Mouse (Mus musculus): ENCODE measurements around the gene Sec14l5. TPM values are rescaled to one million over a fixed set of nuclear protein-coding genes. Genes with fewer than 3 reads are reported as not detected.
"Not testable (repeated sequence)": the region's sequence is repeated elsewhere in the genome, so short reads cannot be mapped to it uniquely, and the experiment has no call there.

The Sec14l5 gene
- total RNA-seq, 2 experiments from 2014 or later: 5.1 to 6.8 TPM

GRCm38 (mm10) chr16:5214126-5214525 is 67.2 kb downstream of the Sec14l5 start:
- DNase-seq (ENCODE audit: low spot score in 2 of 2): no peak

GRCm38 (mm10) chr16:5216686-5217085 is 69.8 kb downstream of the Sec14l5 start:
- no peak for DNase-seq (ENCODE audit: low spot score in 2 of 2)

GRCm38 (mm10) chr16:5217341-5218133 is 70.6 kb downstream of the Sec14l5 start:
- DNase-seq (ENCODE audit: low spot score in 2 of 2): no peak

GRCm38 (mm10) chr16:5221403-5221802 is 74.5 kb downstream of the Sec14l5 start:
- no peak for DNase-seq (ENCODE audit: low spot score in 2 of 2)

GRCm38 (mm10) chr16:5222140-5222539 is 75.2 kb downstream of the Sec14l5 start, which contains the start of gene AU021092:
Gene AU021092 (minus strand): TSS chr16:5222299.
- DNase-seq (ENCODE audit: low spot score in 2 of 2): no peak

GRCm38 (mm10) chr16:5226534-5226933 is 79.6 kb downstream of the Sec14l5 start:
- not testable (repeated sequence) for DNase-seq (ENCODE audit: low spot score in 2 of 2)

GRCm38 (mm10) chr16:5227501-5227900 is 80.6 kb downstream of the Sec14l5 start:
- DNase-seq (ENCODE audit: low spot score in 2 of 2): not testable (repeated sequence)

GRCm38 (mm10) chr16:5228103-5228502 is 81.2 kb downstream of the Sec14l5 start:
- DNase-seq (ENCODE audit: low spot score in 2 of 2): not testable (repeated sequence)

- no peak for DNase-seq (ENCODE audit: low spot score in 2 of 2)
Measured at GRCm38 (mm10) chr16:5232982-5233381, 86.1 kb downstream of the Sec14l5 start.

- peak; percentile 94 to 95 for DNase-seq (ENCODE audit: low spot score in 2 of 2)
Measured at GRCm38 (mm10) chr16:5233418-5234313, 86.8 kb downstream of the Sec14l5 start, which contains the start of gene Alg1. Gene Alg1 (plus strand): TSS chr16:5233621.

Small RNA genes within 50 kb of the gene (microRNA-seq; reads per million reads assigned to microRNA genes)
- gene Gm23689 (0 reads per million in 2 experiments), gene Gm26095 (0 reads per million in 2 experiments), gene Mir6364 (0 reads per million in 2 experiments)

Other genes starting within 250 kb of the Sec14l5 start
- gene Nudt16l1, start 208.3 kb upstream of the Sec14l5 start, total RNA-seq (2021): 10 to 100 TPM; 65.9 to 71.0 TPM
- gene Anks3, start 182.9 kb upstream of the Sec14l5 start, total RNA-seq (2021): 10 to 100 TPM; 57.7 to 64.0 TPM
- gene Sept12, start 149.3 kb upstream of the Sec14l5 start, total RNA-seq (2021): not detected
- not detected for gene Smim22, start 139.8 kb upstream of the Sec14l5 start, total RNA-seq (2021)
- 100 to 1,000 TPM; 198 to 216 TPM for gene Rogdi, start 133.6 kb upstream of the Sec14l5 start, total RNA-seq (2021)
- 100 to 1,000 TPM; 139 to 149 TPM for gene Glyr1, start 97.2 kb upstream of the Sec14l5 start, total RNA-seq (2021)
- 10 to 100 TPM; 42.1 to 43.9 TPM for gene Ubn1, start 97.1 kb upstream of the Sec14l5 start, total RNA-seq (2021)
- 1 to 10 TPM; 2.1 to 2.6 TPM for gene Ppl, start 14.7 kb upstream of the Sec14l5 start, total RNA-seq (2021)
- 10 to 100 TPM; 13.2 to 14.6 TPM for gene Nagpa, start 56.9 kb downstream of the Sec14l5 start, total RNA-seq (2021)
- gene AU021092, start 75.2 kb downstream of the Sec14l5 start, total RNA-seq (2021): 1 to 10 TPM; 4.5 TPM
- gene Alg1, start 86.5 kb downstream of the Sec14l5 start, total RNA-seq (2021): 10 to 100 TPM; 25.6 to 26.8 TPM
- 1 to 10 TPM; 4.2 to 4.3 TPM for gene Eef2kmt, start 108.9 kb downstream of the Sec14l5 start, total RNA-seq (2021)

Data from left cerebral cortex, adult 18-20 months (tissue).